Mouse (Mus musculus): ENCODE measurements at regions not wholly inside any gene's neighbourhood (a gene's known extent, or its start where the extent isn't known, plus 50 kb on each side); places are given as distances from the start of the nearest gene placed in this dataset.

DNA sequence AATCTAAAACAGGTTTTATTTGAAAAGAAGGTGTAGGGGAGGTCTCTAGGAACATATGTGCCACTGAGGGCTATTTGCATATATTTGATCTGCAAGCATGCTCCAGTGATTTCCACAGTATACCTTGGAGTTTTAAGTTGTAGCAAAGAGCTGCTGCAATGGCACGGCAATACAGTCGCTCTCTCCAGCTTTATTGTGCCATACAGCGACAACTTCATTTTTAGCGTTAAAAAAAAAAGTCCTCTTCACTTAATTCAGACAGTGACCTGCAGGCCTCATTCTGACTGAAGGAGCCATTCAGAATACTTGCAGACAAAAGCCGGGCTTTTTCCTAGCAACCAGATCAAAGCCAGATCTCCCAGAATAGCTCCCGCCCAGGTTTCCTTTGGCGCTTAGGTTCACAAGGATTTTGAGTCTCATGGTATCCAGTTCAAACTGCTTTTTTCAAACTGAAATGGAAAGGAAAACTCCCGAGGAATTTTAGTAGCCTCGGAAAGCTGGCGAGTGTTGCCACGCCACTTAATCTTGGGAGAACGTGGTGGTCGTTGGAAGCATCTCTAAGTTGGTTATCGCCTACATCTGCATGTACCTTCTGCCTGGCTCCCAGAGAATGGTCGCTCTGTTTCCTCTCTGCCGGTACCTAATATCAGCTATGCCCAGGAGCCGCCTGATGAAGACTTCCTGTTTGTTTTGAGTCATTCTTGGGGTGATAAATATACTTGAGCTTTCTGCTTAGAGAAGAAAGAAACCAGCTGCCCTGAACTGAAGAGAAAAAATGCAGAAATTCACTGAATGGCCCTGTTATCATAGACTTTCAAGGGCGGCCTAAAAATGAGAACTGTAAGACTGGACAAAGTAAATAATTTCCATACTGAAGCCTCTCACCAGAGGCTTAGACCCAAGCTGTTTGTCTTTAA lies 67.8 kb upstream of the Zeb2 start:
- ATAC-seq (ENCODE audit: low FRiP score, low read depth): no peak
- WGBS: 12% methylated on average over 18 of the region's 18 CpGs
- H3K4me2 ChIP-seq (replicated peaks): peak overlapping the region; percentile 53
- H3K4me1 ChIP-seq: peaks cover 14% of the 10 kb centered on the region
- H3K27me3 ChIP-seq: no peaks in the 10 kb centered on the region
- H3K4me3 ChIP-seq: peak overlapping the region; percentile 10
- H3K27ac ChIP-seq: no peak overlapping the region
- H3K36me3 ChIP-seq: no peaks in the 10 kb centered on the region
- H3K9ac ChIP-seq: no peak overlapping the region
- no peaks in the 10 kb centered on the region for H3K9me3 ChIP-seq

DNA sequence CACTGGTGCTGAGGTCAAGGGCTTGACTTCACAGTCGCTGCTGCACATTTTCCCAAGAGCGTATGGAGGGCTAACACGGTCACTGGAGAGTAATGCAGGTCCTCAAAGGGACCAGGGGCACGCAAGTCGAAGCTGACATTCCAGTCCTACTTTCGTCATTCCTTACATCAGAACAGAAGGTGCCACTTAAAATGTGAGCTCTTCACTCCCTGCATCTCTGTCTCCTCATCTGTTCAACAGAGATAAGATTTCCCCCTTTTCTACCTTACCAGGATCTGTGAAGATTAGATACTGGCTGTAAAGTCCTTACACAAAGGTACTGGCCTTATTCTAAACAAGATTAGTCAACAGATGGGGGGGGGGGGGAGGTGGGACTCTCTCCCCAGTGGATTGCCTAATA lies 67.0 kb upstream of the Zeb2 start:
- 35% methylated on average over 6 of the region's 6 CpGs for WGBS
- Histone ChIP-seq H3K4me2 (replicated peaks) (no peak overlapping the region), H3K9me3 (no peaks in the 10 kb centered on the region), H3K9ac (no peak overlapping the region), H3K4me3 (no peak overlapping the region), H3K4me1 (peaks cover 14% of the 10 kb centered on the region), H3K27me3 (no peaks in the 10 kb centered on the region), H3K36me3 (no peaks in the 10 kb centered on the region), H3K27ac (no peak overlapping the region)
- no peak for ATAC-seq (ENCODE audit: low FRiP score, low read depth)

- H3K9me3 ChIP-seq: no peaks in the 10 kb centered on the region
- 72% methylated on average over 1 of the region's 1 CpGs for WGBS
- no peak overlapping the region for H3K9ac ChIP-seq
- no peak for ATAC-seq (ENCODE audit: low FRiP score, low read depth)
- H3K4me2 ChIP-seq (replicated peaks): no peak overlapping the region
- H3K27me3 ChIP-seq: no peaks in the 10 kb centered on the region
- H3K4me3 ChIP-seq: no peak overlapping the region
- no peak overlapping the region for H3K27ac ChIP-seq
- H3K4me1 ChIP-seq: peaks cover 14% of the 10 kb centered on the region
- H3K36me3 ChIP-seq: no peaks in the 10 kb centered on the region
These were observed 65.7 kb upstream of the Zeb2 start for GRCm38 (mm10) chr2:45182876-45183275.

GRCm38 (mm10) chr2:45181552-45181951 lies 64.4 kb upstream of the Zeb2 start:
- peaks cover 14% of the 10 kb centered on the region for H3K4me1 ChIP-seq
- no peak overlapping the region for H3K9ac ChIP-seq
- H3K9me3 ChIP-seq: no peaks in the 10 kb centered on the region
- H3K4me3 ChIP-seq: no peak overlapping the region
- 63% methylated on average over 7 of the region's 7 CpGs for WGBS
- no peak for ATAC-seq (ENCODE audit: low FRiP score, low read depth)
- H3K36me3 ChIP-seq: no peaks in the 10 kb centered on the region
- H3K4me2 ChIP-seq (replicated peaks): no peak overlapping the region
- no peaks in the 10 kb centered on the region for H3K27me3 ChIP-seq
- H3K27ac ChIP-seq: no peak overlapping the region

DNA sequence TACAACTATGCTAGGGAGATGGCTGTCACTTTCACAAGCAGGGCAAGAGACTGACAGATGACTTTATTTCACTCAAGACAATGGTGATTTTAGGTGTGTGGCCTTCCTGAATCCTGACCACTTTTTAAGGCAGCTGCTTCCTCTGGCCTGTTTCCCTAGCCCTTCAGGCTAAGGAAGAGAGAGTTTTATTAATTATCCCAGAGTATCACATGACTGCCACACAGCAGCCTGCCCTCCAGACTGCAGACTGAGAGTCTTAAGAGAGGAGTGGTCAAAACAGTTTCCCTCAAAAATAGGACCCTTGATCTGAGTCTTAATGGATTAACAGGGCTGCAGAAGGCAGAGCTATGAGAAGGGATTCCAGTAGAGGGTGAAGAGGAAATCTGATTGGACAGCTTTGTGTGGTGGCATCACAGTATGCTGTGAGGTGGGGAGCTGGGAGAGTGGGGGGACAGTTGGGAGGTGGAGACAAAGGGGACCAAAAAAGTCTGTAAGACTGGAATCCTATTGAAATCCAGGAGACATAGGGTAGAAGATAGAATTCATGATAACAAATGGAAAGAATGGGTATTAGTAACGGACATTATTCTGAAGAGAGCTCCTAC lies 61.8 kb upstream of the Zeb2 start:
- Histone ChIP-seq H3K4me3 (no peak overlapping the region), H3K9me3 (0 out of 2 replicates have a peak, but pooled peaks cover 4% of the 10 kb centered on the region), H3K9ac (no peak overlapping the region), H3K27me3 (no peaks in the 10 kb centered on the region), H3K4me2 (replicated peaks) (no peak overlapping the region), H3K27ac (no peak overlapping the region), H3K4me1 (peaks cover under 1% of the 10 kb centered on the region; the same call in 1 of the 2 replicates), H3K36me3 (no peaks in the 10 kb centered on the region)
- 89% methylated on average over 1 of the region's 1 CpGs for WGBS
- no peak for ATAC-seq (ENCODE audit: low FRiP score, low read depth)

DNA sequence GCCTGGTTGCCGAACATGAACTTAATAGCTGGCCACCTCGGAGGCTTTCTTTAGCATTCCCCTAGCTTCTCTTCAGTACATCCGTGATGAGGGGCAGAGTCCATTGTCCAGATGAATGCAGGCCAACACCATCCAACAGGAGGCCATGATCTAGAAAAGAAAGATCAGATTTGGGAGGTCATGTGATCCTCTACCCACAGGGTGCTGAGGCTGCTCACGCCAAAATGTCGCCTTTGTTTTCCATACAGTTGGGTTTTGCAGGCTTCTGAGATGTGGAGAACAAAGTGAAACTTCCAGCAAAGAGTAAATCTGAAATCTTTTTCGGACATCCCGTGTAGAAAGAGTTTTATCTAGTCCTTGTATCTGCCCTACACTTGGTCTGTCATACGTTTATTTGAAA lies 55.2 kb upstream of the Zeb2 start:
- 87% methylated on average over 8 of the region's 8 CpGs for WGBS

DNA sequence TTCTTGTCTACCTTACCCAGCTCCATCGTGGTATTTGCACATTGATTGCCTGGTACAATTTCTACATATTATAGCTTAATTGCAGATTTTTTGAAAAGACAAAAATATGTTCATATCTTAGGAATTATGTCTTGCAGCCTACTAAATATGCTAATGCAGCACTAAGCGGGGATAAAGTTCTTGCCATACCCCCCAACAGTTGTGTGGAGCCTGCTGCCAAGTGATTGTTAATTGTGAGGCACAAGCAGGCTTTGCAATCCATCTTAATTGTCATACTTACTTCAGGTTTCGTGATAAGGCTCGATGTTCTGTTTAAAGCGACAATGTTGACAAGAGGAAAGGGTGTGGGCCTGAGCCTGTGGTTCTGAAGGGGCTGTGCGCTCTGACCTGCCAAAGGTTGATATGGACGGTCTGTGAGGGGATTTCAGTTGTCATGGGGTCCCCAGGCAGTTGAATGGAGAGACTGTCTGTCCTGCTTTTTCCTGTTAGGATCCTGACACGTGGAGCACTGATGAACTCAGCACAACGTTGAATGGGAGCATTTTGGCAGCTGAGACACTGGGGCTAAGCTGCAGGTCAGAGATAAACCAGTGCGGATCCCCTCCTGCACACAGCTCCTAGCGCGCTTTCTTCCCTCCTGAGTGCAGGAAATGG lies 54.5 kb upstream of the Zeb2 start:
- ATAC-seq (ENCODE audit: low FRiP score, low read depth): no peak
- Histone ChIP-seq H3K4me3 (no peak overlapping the region), H3K36me3 (no peaks in the 10 kb centered on the region), H3K27me3 (0 out of 2 replicates have a peak, but pooled peaks cover 4% of the 10 kb centered on the region), H3K4me1 (peaks cover 7% of the 10 kb centered on the region; the same call in 1 of the 2 replicates), H3K4me2 (replicated peaks) (no peak overlapping the region), H3K9ac (no peak overlapping the region), H3K27ac (no peak overlapping the region), H3K9me3 (0 out of 2 replicates have a peak, but pooled peaks cover 4% of the 10 kb centered on the region)
- WGBS: 67% methylated on average over 12 of the region's 12 CpGs

More for the DNA sequence above, 55.2 kb upstream of the Zeb2 start:
- H3K9me3 ChIP-seq: 0 out of 2 replicates have a peak, but pooled peaks cover 4% of the 10 kb centered on the region
- no peak overlapping the region for H3K9ac ChIP-seq
- no peak overlapping the region for H3K4me3 ChIP-seq
- ATAC-seq (ENCODE audit: low FRiP score, low read depth): no peak
- H3K4me2 ChIP-seq (replicated peaks): no peak overlapping the region
- H3K36me3 ChIP-seq: no peaks in the 10 kb centered on the region
- H3K27ac ChIP-seq: no peak overlapping the region
- 0 out of 2 replicates have a peak, but pooled peaks cover 4% of the 10 kb centered on the region for H3K27me3 ChIP-seq
- peaks cover 7% of the 10 kb centered on the region; the same call in 1 of the 2 replicates for H3K4me1 ChIP-seq

GRCm38 (mm10) chr2:45170272-45170671 lies 53.1 kb upstream of the Zeb2 start:
- no peak overlapping the region for H3K4me3 ChIP-seq
- no peaks in the 10 kb centered on the region for H3K36me3 ChIP-seq
- H3K9ac ChIP-seq: no peak overlapping the region
- H3K27ac ChIP-seq: no peak overlapping the region
- 0 out of 2 replicates have a peak, but pooled peaks cover 4% of the 10 kb centered on the region for H3K27me3 ChIP-seq
- peak overlapping the region; percentile 19; the same call in 1 of the 2 replicates for H3K4me2 ChIP-seq (replicated peaks)
- H3K4me1 ChIP-seq: peaks cover 7% of the 10 kb centered on the region; the same call in 1 of the 2 replicates
- no peak for ATAC-seq (ENCODE audit: low FRiP score, low read depth)
- 24% methylated on average over 3 of the region's 3 CpGs for WGBS
- 0 out of 2 replicates have a peak, but pooled peaks cover under 1% of the 10 kb centered on the region for H3K9me3 ChIP-seq

DNA sequence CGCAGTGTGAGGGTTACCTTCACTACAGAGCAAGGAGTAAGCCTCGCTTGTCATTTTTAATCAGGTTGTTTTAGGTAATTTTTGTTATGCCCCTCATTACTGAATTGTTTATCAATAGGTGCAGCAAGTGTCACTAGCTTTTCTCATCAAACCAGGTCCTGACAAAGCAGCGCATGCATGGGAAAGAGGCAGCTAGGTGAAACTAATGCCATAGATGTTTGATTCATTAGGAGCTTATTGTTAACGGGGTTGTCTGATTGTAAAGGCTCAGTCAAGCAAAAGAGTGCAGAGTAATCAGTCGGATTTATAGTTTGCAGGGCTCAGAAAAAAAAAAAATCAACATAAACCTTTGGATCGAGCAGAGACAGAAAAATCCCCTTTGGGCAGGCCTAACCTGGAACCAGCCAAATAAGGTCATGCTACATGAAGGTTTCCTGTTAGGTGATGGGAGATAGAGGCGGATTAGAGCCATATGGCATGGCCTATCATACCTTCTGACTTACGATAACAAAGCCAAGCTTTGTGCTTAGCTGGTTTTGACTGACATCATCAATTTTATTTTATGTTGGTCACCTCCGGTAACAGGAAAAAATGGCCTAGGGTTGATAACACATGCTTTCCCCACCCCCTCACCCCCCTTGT lies 52.4 kb upstream of the Zeb2 start:
- Histone ChIP-seq H3K36me3 (no peaks in the 10 kb centered on the region), H3K4me2 (replicated peaks) (peak overlapping the region; percentile 19; the same call in 1 of the 2 replicates), H3K4me3 (no peak overlapping the region), H3K9me3 (no peaks in the 10 kb centered on the region), H3K27ac (no peak overlapping the region), H3K4me1 (peaks cover 7% of the 10 kb centered on the region; the same call in 1 of the 2 replicates), H3K27me3 (0 out of 2 replicates have a peak, but pooled peaks cover 4% of the 10 kb centered on the region), H3K9ac (no peak overlapping the region)
- ATAC-seq (ENCODE audit: low FRiP score, low read depth): no peak
- 38% methylated on average over 9 of the region's 9 CpGs for WGBS

DNA sequence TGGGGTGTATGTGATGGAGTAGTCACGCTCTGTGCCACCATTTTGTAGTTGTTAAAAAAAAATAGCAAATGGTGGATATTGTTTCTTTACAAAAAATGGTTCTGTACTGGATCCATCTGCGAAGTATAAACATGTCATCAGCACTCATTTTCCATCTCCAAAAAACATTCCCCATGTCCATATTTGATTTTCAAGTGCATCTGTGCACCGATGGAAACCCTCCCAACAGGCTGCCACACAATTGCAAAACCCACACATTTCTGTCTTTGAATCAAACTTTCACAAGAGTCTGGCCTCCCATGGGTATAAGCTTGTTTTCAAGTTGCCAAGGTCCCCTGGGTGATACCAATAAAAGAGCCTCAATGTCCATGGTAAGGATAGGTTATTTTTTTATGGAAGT lies 51.4 kb upstream of the Zeb2 start:
- Histone ChIP-seq H3K4me1 (peaks cover 7% of the 10 kb centered on the region; the same call in 1 of the 2 replicates), H3K27ac (no peak overlapping the region), H3K9me3 (no peaks in the 10 kb centered on the region), H3K27me3 (0 out of 2 replicates have a peak, but pooled peaks cover 4% of the 10 kb centered on the region), H3K9ac (no peak overlapping the region), H3K36me3 (no peaks in the 10 kb centered on the region), H3K4me3 (no peak overlapping the region), H3K4me2 (replicated peaks) (no peak overlapping the region)
- 91% methylated on average over 3 of the region's 3 CpGs for WGBS
- ATAC-seq (ENCODE audit: low FRiP score, low read depth): no peak
